Mouse (Mus musculus): ENCODE data around the gene Rnf216.

DNA sequence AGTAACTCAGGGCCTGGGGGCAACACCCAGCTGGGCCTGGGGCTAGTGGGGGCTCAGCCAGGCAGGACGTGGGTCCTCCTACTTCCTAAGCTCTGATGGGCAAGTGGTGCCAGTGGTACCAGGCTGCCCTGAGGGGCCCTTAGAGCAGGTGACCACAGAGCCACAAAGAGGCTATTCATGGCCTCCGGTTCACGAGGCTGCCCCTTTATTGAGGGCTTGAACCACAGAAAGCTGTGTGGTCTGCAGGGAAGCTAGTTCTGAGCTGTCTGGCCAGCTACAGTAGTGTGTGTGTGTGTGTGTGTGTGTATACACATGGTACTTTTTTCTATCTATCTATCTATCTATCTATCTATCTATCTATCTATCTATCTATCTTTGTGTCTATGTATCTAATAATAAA, 159.2 kb downstream of the Rnf216 start:
- TF ChIP-seq GATA1 (IDR thresholded peaks at IDR 0.05; ENCODE audit: borderline replicate concordance, low read length): no peak
- no peak for TF ChIP-seq FLI1 (IDR thresholded peaks at IDR 0.05; ENCODE audit: low read length)

Measured in megakaryocyte, embryonic 14.5 days (primary cell).